Mouse (Mus musculus): ENCODE measurements around the gene Foxk1.

DNA sequence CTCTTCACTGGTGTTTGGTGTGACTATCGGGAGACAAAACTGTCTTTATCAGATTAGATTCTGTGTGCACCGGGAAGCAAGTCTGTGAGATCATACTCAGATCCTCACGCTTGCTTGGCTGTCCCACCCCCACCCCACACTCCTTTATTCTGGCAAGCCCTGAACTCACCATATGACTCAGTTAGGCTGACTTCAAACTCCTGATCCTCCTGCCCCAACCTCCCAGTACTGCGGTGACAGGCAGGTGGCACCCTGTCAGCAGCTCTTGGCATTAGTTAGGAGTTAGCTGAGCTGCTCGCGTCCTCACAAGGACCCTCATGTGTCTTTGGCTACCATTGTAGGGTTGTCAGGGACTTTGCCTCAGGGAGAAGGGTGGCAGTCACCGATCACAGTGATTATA lies 6.1 kb downstream of the Foxk1 start:
- no peak for TF ChIP-seq TAL1 (IDR thresholded peaks at IDR 0.05; ENCODE audit: low read length)
- no peak for TF ChIP-seq GATA1 (IDR thresholded peaks at IDR 0.05; ENCODE audit: low read length)

Data from erythroblast, embryonic 14.5 days (primary cell).